Mouse (Mus musculus): ENCODE results near the gene Aaed1. TPM values are rescaled to one million over a fixed set of nuclear protein-coding genes. Genes with fewer than 3 reads are reported as not detected.

Aaed1 gene
- total RNA-seq (2021): 10 to 100 TPM; 10.5 to 15.0 TPM
- long read RNA-seq, experiment 1, partial matches to known transcripts: 0 of 8 reads
- long read RNA-seq, experiment 1, other reads (novel, unspliced or antisense): 3 of 8 reads
- long read RNA-seq, experiment 2, transcript Aaed1-207 (6 exons, 3,011 nt): major isoform, 20 of 29 reads
- long read RNA-seq, experiment 2, partial matches to known transcripts: 0 of 29 reads
- long read RNA-seq, experiment 2, other reads (novel, unspliced or antisense): 7 of 29 reads

GRCm38 (mm10) chr13:64312024-64312915 lies at the start of gene Aaed1:
TSS of gene Aaed1 (minus strand) at chr13:64312710.
- DNase-seq (ENCODE audit: low spot score in 2 of 2): peak; percentile 90
- intact Hi-C loops (cut with DNase I): loop anchor here (5.0 kb wide), 1 partner anchor 55 kb away; no protein-coding TSS in a partner anchor

GRCm38 (mm10) chr13:64362139-64362538 lies 49.6 kb upstream of the Aaed1 start:
- no peak for DNase-seq (ENCODE audit: low spot score in 2 of 2)
- intact Hi-C loops (cut with DNase I): no loop called here

- intact Hi-C loops (cut with DNase I): no loop called here
- DNase-seq (ENCODE audit: low spot score in 2 of 2): no peak
These were observed 48.5 kb upstream of the Aaed1 start for GRCm38 (mm10) chr13:64361020-64361419.

- DNase-seq (ENCODE audit: low spot score in 2 of 2): no peak
- intact Hi-C loops (cut with DNase I): no loop called here
These were observed 47.2 kb upstream of the Aaed1 start for GRCm38 (mm10) chr13:64359702-64360101.

GRCm38 (mm10) chr13:64358476-64358875 lies 46.0 kb upstream of the Aaed1 start:
- DNase-seq (ENCODE audit: low spot score in 2 of 2): no peak
- intact Hi-C loops (cut with DNase I): no loop called here

- intact Hi-C loops (cut with DNase I): no loop called here
- DNase-seq (ENCODE audit: low spot score in 2 of 2): no peak
These were observed 44.9 kb upstream of the Aaed1 start for GRCm38 (mm10) chr13:64357389-64357788.

- DNase-seq (ENCODE audit: low spot score in 2 of 2): no peak
- intact Hi-C loops (cut with DNase I): no loop called here
These were observed 37.0 kb upstream of the Aaed1 start for GRCm38 (mm10) chr13:64349474-64349873.

GRCm38 (mm10) chr13:64344082-64344501 lies 31.6 kb upstream of the Aaed1 start:
- DNase-seq (ENCODE audit: low spot score in 2 of 2): peak in 1 of 2 experiments; percentile 20
- intact Hi-C loops (cut with DNase I): no loop called here

- DNase-seq (ENCODE audit: low spot score in 2 of 2): peak; percentile 18 to 25
- intact Hi-C loops (cut with DNase I): no loop called here
These were observed 31.1 kb upstream of the Aaed1 start for GRCm38 (mm10) chr13:64343598-64343997.

- intact Hi-C loops (cut with DNase I): no loop called here
- DNase-seq (ENCODE audit: low spot score in 2 of 2): no peak
These were observed 23.1 kb upstream of the Aaed1 start for GRCm38 (mm10) chr13:64335546-64336132.

GRCm38 (mm10) chr13:64333102-64333501 lies 20.6 kb upstream of the Aaed1 start:
- intact Hi-C loops (cut with DNase I): no loop called here
- no peak for DNase-seq (ENCODE audit: low spot score in 2 of 2)

GRCm38 (mm10) chr13:64332321-64332720 lies 19.8 kb upstream of the Aaed1 start:
- no peak for DNase-seq (ENCODE audit: low spot score in 2 of 2)
- intact Hi-C loops (cut with DNase I): no loop called here

- intact Hi-C loops (cut with DNase I): no loop called here
- DNase-seq (ENCODE audit: low spot score in 2 of 2): no peak
These were observed 10.2 kb upstream of the Aaed1 start for GRCm38 (mm10) chr13:64322561-64323281.

GRCm38 (mm10) chr13:64320334-64320733 lies 7.8 kb upstream of the Aaed1 start:
- intact Hi-C loops (cut with DNase I): no loop called here
- DNase-seq (ENCODE audit: low spot score in 2 of 2): no peak

- intact Hi-C loops (cut with DNase I): no loop called here
- no peak for DNase-seq (ENCODE audit: low spot score in 2 of 2)
These were observed 7.3 kb upstream of the Aaed1 start for GRCm38 (mm10) chr13:64319782-64320181.

- intact Hi-C loops (cut with DNase I): no loop called here
- DNase-seq (ENCODE audit: low spot score in 2 of 2): peak in 1 of 2 experiments; percentile 39
These were observed 5.8 kb upstream of the Aaed1 start for GRCm38 (mm10) chr13:64318355-64318754.

- intact Hi-C loops (cut with DNase I): loop anchor here (1.0 kb wide), 1 partner anchor 124 kb away; no protein-coding TSS in a partner anchor
- peak; percentile 57 to 68 for DNase-seq (ENCODE audit: low spot score in 2 of 2)
These were observed 3.1 kb upstream of the Aaed1 start for GRCm38 (mm10) chr13:64315483-64316050.

- no peak for DNase-seq (ENCODE audit: low spot score in 2 of 2)
These were observed 1.5 kb upstream of the Aaed1 start for GRCm38 (mm10) chr13:64314041-64314440.

GRCm38 (mm10) chr13:64312916-64313289 lies 393 bp upstream of the Aaed1 start:
- intact Hi-C loops (cut with DNase I): loop anchor here (5.0 kb wide), 1 partner anchor 54 kb away; no protein-coding TSS in a partner anchor
- DNase-seq (ENCODE audit: low spot score in 2 of 2): no peak

More at GRCm38 (mm10) chr13:64314041-64314440, 1.5 kb upstream of the Aaed1 start:
- intact Hi-C loops (cut with DNase I): loop anchor here (5.0 kb wide), 1 partner anchor 53 kb away; no protein-coding TSS in a partner anchor

Measured in left cerebral cortex, postnatal 14 days (tissue).